Mouse (Mus musculus) megakaryocyte-erythroid progenitor cell, adult 5 weeks (primary cell): ENCODE data around the gene Snrnp48. TPM values are rescaled to one million over a fixed set of nuclear protein-coding genes. Genes with fewer than 3 reads are reported as not detected.

Experiments used
- polyA plus RNA-seq: library from polyadenylated mRNA; stranded (reverse); fragments of >175 nt; gene quantifications from 2 replicates; pipeline ENCODE4 v1.2.3, GENCODE M21; 2012

Gene Snrnp48
- 69.5 and 91.5 TPM in 2 replicates for polyA plus RNA-seq

GRCm38 (mm10) chr13:38204702-38205482, at the start of gene Snrnp48:
Gene Snrnp48, plus strand, starts transcription at chr13:38204938.

Other genes starting within 250 kb of the Snrnp48 start
- gene Ssr1, start 210.7 kb upstream of the Snrnp48 start, polyA plus RNA-seq, result 97.2 and 111 TPM in 2 replicates
- 28.7 and 38.6 TPM in 2 replicates for gene Riok1, start 167.9 kb upstream of the Snrnp48 start, polyA plus RNA-seq
- gene Cage1, start 167.9 kb upstream of the Snrnp48 start, polyA plus RNA-seq, result 0.59 and 0.94 TPM in 2 replicates
- gene Dsp, start 53.6 kb upstream of the Snrnp48 start, polyA plus RNA-seq, result 0.14 and 0.23 TPM in 2 replicates
- 0.07 and 0.08 TPM in 2 replicates for gene Bmp6, start 140.2 kb downstream of the Snrnp48 start, polyA plus RNA-seq